Mouse (Mus musculus): ENCODE measurements at regions not wholly inside any gene's neighbourhood (a gene's known extent, or its start where the extent isn't known, plus 50 kb on each side); places are given as distances from the start of the nearest gene placed in this dataset.
A peak's percentile ranks its signal among the peaks of the same experiment; 100 is the strongest.
"Not testable (repeated sequence)": the region's sequence is repeated elsewhere in the genome, so short reads cannot be mapped to it uniquely, and the experiment has no call there.

- no peak for DNase-seq (ENCODE audit: low read depth)
These were observed 541.5 kb downstream of the Diaph3 start for GRCm38 (mm10) chr14:86599511-86599910.

GRCm38 (mm10) chr14:86588525-86588924 lies 552.5 kb downstream of the Diaph3 start:
- DNase-seq (ENCODE audit: low read depth): peak; percentile 14

GRCm38 (mm10) chr14:86585959-86586358 lies 555.1 kb downstream of the Diaph3 start:
- not testable (repeated sequence) for DNase-seq (ENCODE audit: low read depth)

GRCm38 (mm10) chr14:86562728-86563127 lies 578.3 kb downstream of the Diaph3 start:
- DNase-seq (ENCODE audit: low read depth): peak; percentile 68

GRCm38 (mm10) chr14:86537992-86538391 lies 603.0 kb downstream of the Diaph3 start:
- no peak for DNase-seq (ENCODE audit: low read depth)

- DNase-seq (ENCODE audit: low read depth): no peak
These were observed 604.6 kb downstream of the Diaph3 start for GRCm38 (mm10) chr14:86536341-86537027.

GRCm38 (mm10) chr14:86510408-86510807 lies 630.6 kb downstream of the Diaph3 start:
- DNase-seq (ENCODE audit: low read depth): no peak

GRCm38 (mm10) chr14:86509686-86510085 lies 631.3 kb downstream of the Diaph3 start:
- no peak for DNase-seq (ENCODE audit: low read depth)

GRCm38 (mm10) chr14:86506286-86506685 lies 634.7 kb downstream of the Diaph3 start:
- DNase-seq (ENCODE audit: low read depth): no peak

- no peak for DNase-seq (ENCODE audit: low read depth)
These were observed 650.2 kb downstream of the Diaph3 start for GRCm38 (mm10) chr14:86490826-86491225.

- no peak for DNase-seq (ENCODE audit: low read depth)
These were observed 651.0 kb downstream of the Diaph3 start for GRCm38 (mm10) chr14:86489872-86490631.

GRCm38 (mm10) chr14:86489044-86489816 lies 651.8 kb downstream of the Diaph3 start:
- no peak for DNase-seq (ENCODE audit: low read depth)

GRCm38 (mm10) chr14:86487285-86487897 lies 653.6 kb downstream of the Diaph3 start:
- DNase-seq (ENCODE audit: low read depth): no peak

GRCm38 (mm10) chr14:86484247-86484646 lies 656.8 kb downstream of the Diaph3 start:
- DNase-seq (ENCODE audit: low read depth): no peak

- no peak for DNase-seq (ENCODE audit: low read depth)
These were observed 667.4 kb downstream of the Diaph3 start for GRCm38 (mm10) chr14:86473604-86474003.

GRCm38 (mm10) chr14:86470462-86470861 lies 670.6 kb downstream of the Diaph3 start:
- no peak for DNase-seq (ENCODE audit: low read depth)

- no peak for DNase-seq (ENCODE audit: low read depth)
These were observed 673.1 kb downstream of the Diaph3 start for GRCm38 (mm10) chr14:86467886-86468463.

- no peak for DNase-seq (ENCODE audit: low read depth)
These were observed 677.6 kb downstream of the Diaph3 start for GRCm38 (mm10) chr14:86463388-86463787.

- no peak for DNase-seq (ENCODE audit: low read depth)
These were observed 687.9 kb downstream of the Diaph3 start for GRCm38 (mm10) chr14:86453142-86453541.

GRCm38 (mm10) chr14:86450616-86451015 lies 690.4 kb downstream of the Diaph3 start:
- DNase-seq (ENCODE audit: low read depth): no peak

- no peak for DNase-seq (ENCODE audit: low read depth)
These were observed 695.9 kb downstream of the Diaph3 start for GRCm38 (mm10) chr14:86445139-86445538.
